Mouse (Mus musculus): ENCODE data around the gene Fam120a.

DNA sequence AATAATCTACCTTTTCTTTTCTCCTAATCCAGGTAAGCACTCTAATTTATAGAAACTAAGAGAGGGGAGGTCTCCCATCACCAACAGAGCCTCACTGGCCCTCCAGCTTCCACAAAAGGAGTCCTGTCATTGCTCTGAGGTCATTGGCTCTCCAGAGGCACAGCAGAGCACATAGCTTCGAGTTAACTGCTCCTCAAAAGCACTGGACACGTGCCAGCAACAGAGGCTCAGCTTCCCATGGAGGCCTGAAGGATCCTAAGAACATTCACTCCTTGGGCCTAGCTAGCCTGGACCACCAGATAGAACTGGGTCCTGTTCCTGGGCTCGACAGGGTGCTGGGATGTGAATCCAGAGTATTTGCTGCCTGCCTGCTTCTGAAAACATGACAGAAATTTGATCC lies 118.7 kb downstream of the Fam120a start:
- TF ChIP-seq POLR2A (IDR thresholded peaks at IDR 0.05; ENCODE audit: borderline replicate concordance, low read depth, low read length) (no peak), CTCF (IDR thresholded peaks at IDR 0.05; ENCODE audit: low read depth, low read length) (no peak)

Data from bone marrow macrophage, adult 2 months (primary cell).